Comparison of ENCODE assay signal across 8 mouse cellular contexts in genomic region chr12:111406622-111407021, GRCm38 (mm10). TPM values are rescaled to one million over a fixed set of nuclear protein-coding genes. Genes with fewer than 3 reads are reported as not detected.
DNase-seq lines count a peak whose midpoint lies in the region; ATAC-seq lines count a peak whose summit lies in the region.
"Had no signal": no experiment of that assay in that cellular context is flagged by ENCODE, and none has a peak within 500 bp of the region (broad histone marks: within the 10 kb centered on the region; RNA-seq: fewer than 3 reads in every experiment).

Lbhd2 (plus strand) TSS chr12:111406809.

- H3K4me1 ChIP-seq in lung, embryonic 16.5 days (replicated peaks; ENCODE audit: control insufficient read depth, insufficient read depth, low read length): peaks cover 5% of the 10 kb centered on the region; the same call in 1 of the 2 replicates
- H3K4me1 ChIP-seq in forebrain, embryonic 12.5 days: peaks cover 17% of the 10 kb centered on the region
- H3K4me1 ChIP-seq in intestine, embryonic 14.5 days (replicated peaks; ENCODE audit: control insufficient read depth, insufficient read depth, low read length): peaks cover 9% of the 10 kb centered on the region; the same call in 1 of the 2 replicates
- 0 out of 2 replicates have a peak, but pooled peaks cover 5% of the 10 kb centered on the region for H3K4me1 ChIP-seq in neural tube, embryonic 14.5 days (ENCODE audit: control insufficient read depth, insufficient read depth, low read length)

- H3K27me3 ChIP-seq in lung, embryonic 16.5 days (ENCODE audit: control insufficient read depth, insufficient read depth, low read depth, low read length): peaks cover 14% of the 10 kb centered on the region
- peaks cover 55% of the 10 kb centered on the region for H3K27me3 ChIP-seq in forebrain, embryonic 12.5 days
- H3K27me3 ChIP-seq in intestine, embryonic 14.5 days (replicated peaks; ENCODE audit: control insufficient read depth, insufficient read depth, low read length): peaks cover 28% of the 10 kb centered on the region
- peaks cover 17% of the 10 kb centered on the region for H3K27me3 ChIP-seq in neural tube, embryonic 14.5 days (ENCODE audit: control insufficient read depth, insufficient read depth, low read length)

- no peaks in the 10 kb centered on the region for H3K9me3 ChIP-seq in lung, embryonic 16.5 days (ENCODE audit: control insufficient read depth, low read length)
- H3K9me3 ChIP-seq in forebrain, embryonic 12.5 days: no peaks in the 10 kb centered on the region
- H3K9me3 ChIP-seq in intestine, embryonic 14.5 days (ENCODE audit: control insufficient read depth, low read length): no peaks in the 10 kb centered on the region
- H3K9me3 ChIP-seq in neural tube, embryonic 14.5 days (ENCODE audit: control insufficient read depth, low read length): no peaks in the 10 kb centered on the region

- peak within 1 kb of the TSS; percentile 20 for H3K4me3 ChIP-seq in lung, embryonic 16.5 days (ENCODE audit: low read length)
- H3K4me3 ChIP-seq in forebrain, embryonic 12.5 days (replicated peaks): peak within 1 kb of the TSS; percentile 18; the same call in 1 of the 2 replicates
- H3K4me3 ChIP-seq in intestine, embryonic 14.5 days (ENCODE audit: low read depth, low read length): peak within 1 kb of the TSS; percentile 17; the same call in 1 of the 2 replicates
- no peak within 1 kb of the TSS for H3K4me3 ChIP-seq in neural tube, embryonic 14.5 days (ENCODE audit: low read depth, low read length)

- H3K36me3 ChIP-seq in lung, embryonic 16.5 days (ENCODE audit: control insufficient read depth, insufficient read depth, low read length): no peaks in the 10 kb centered on the region
- H3K36me3 ChIP-seq in forebrain, embryonic 12.5 days (replicated peaks): no peaks in the 10 kb centered on the region
- no peaks in the 10 kb centered on the region for H3K36me3 ChIP-seq in intestine, embryonic 14.5 days (ENCODE audit: control insufficient read depth, insufficient read depth, low read length)
- H3K36me3 ChIP-seq in neural tube, embryonic 14.5 days (ENCODE audit: control insufficient read depth, insufficient read depth, low read length): no peaks in the 10 kb centered on the region

- WGBS in lung, embryonic 16.5 days: 3% methylated on average over 24 of the region's 24 CpGs
- 1% methylated on average over 23 of the region's 24 CpGs for whole genome bisulfite sequencing in forebrain, embryonic 12.5 days
- WGBS in intestine, embryonic 14.5 days: 2% methylated on average over 24 of the region's 24 CpGs
- WGBS in neural tube, embryonic 14.5 days: 3% methylated on average over 20 of the region's 24 CpGs

- peak; percentile 36; the same call in 1 of the 2 replicates for ATAC-seq in lung, embryonic 16.5 days (ENCODE audit: low read depth)
- ATAC-seq in forebrain, embryonic 12.5 days (ENCODE audit: low FRiP score): no peak
- ATAC-seq in intestine, embryonic 14.5 days (replicated peaks; ENCODE audit: low FRiP score, low TSS enrichment, low read depth): no peak
- no peak for ATAC-seq in neural tube, embryonic 14.5 days (ENCODE audit: low read depth)

- peak within 1 kb of the TSS; percentile 41 for H3K4me2 ChIP-seq in lung, embryonic 16.5 days (ENCODE audit: low read depth, low read length)
- peak within 1 kb of the TSS; percentile 33 for H3K4me2 ChIP-seq in forebrain, embryonic 12.5 days
- H3K4me2 ChIP-seq in intestine, embryonic 14.5 days (ENCODE audit: low read length): peak within 1 kb of the TSS; percentile 42
- H3K4me2 ChIP-seq in neural tube, embryonic 14.5 days (ENCODE audit: low read depth, low read length): peak within 1 kb of the TSS; percentile 26; the same call in 1 of the 2 replicates

- no peak for DNase-seq in lung, postnatal 36 days
- DNase-seq in intestine, embryonic 14.5 days (ENCODE audit: low spot score): no peak
- DNase-seq in spleen, adult 12 weeks (ENCODE audit: low spot score): no peak
- no peak for DNase-seq in cerebellum, adult 11 months

- H3K9ac ChIP-seq in lung, embryonic 16.5 days (ENCODE audit: low read length): 0 out of 2 replicates have a peak within 1 kb of the TSS, but pooled peaks have one; percentile 14
- H3K9ac ChIP-seq in forebrain, embryonic 12.5 days: no peak within 1 kb of the TSS
- no peak within 1 kb of the TSS for H3K9ac ChIP-seq in intestine, embryonic 14.5 days (ENCODE audit: low read length)
- H3K9ac ChIP-seq in neural tube, embryonic 14.5 days (replicated peaks; ENCODE audit: low read depth, low read length): no peak within 1 kb of the TSS
- H3K9ac ChIP-seq: liver, embryonic 14.5 days had no signal

- H3K27ac ChIP-seq in lung, embryonic 16.5 days (ENCODE audit: low read length): no peak within 1 kb of the TSS
- H3K27ac ChIP-seq in forebrain, embryonic 12.5 days: no peak within 1 kb of the TSS
- H3K27ac ChIP-seq in intestine, embryonic 14.5 days (ENCODE audit: low read depth): no peak within 1 kb of the TSS
- no peak within 1 kb of the TSS for H3K27ac ChIP-seq in neural tube, embryonic 14.5 days (ENCODE audit: low read depth, low read length)
- H3K27ac ChIP-seq: liver, embryonic 14.5 days had no signal

RNA-seq across cellular contexts. Expression of gene Lbhd2, which starts in this region (rescaled TPM):
- polyA plus RNA-seq in lung, embryonic 16.5 days (2015; fragmentation: Nextera tagmentation; extraction: Ambion mirVana): 0.79 and 0.80 TPM in 2 replicates
- 0.51 and 0.63 TPM in 2 replicates for polyA plus RNA-seq in forebrain, embryonic 12.5 days (2016; fragmentation: Nextera tagmentation; extraction: Ambion mirVana)
- 1.3 and 2.9 TPM in 2 replicates for polyA plus RNA-seq in intestine, embryonic 14.5 days (2014; fragmentation: Nextera tagmentation; extraction: Ambion mirVana)
- polyA plus RNA-seq in neural tube, embryonic 14.5 days (2014; fragmentation: Nextera tagmentation; extraction: Ambion mirVana): 0.43 and 1.5 TPM in 2 replicates

Comparison
In these comparisons a context has a peak if more than half of its experiments do, and no peak if none do; other contexts are left out.
1. Peak in ATAC-seq, H3K4me3 ChIP-seq, H3K9ac ChIP-seq and H3K4me2 ChIP-seq in lung, embryonic 16.5 days; RNA of the gene not detected or under 1 TPM.